Mouse (Mus musculus) ES-E14 (cell line): ENCODE results near the gene Pakap.

Experiments used
- HCFC1 ChIP-seq: IDR thresholded peaks from 2 replicates; pipeline ENCODE4 v1.6.1; 2012; ENCODE audit warnings: low read length, inconsistent platforms, borderline replicate concordance; ENCODE audit not compliant: insufficient read depth
- MAFK ChIP-seq: IDR thresholded peaks from 2 replicates; pipeline ENCODE4 v1.6.1; 2014; ENCODE audit warnings: mild to moderate bottlenecking, low read depth, low read length, inconsistent platforms; ENCODE audit not compliant: insufficient read depth
- ZNF384 ChIP-seq: IDR thresholded peaks from 2 replicates; pipeline ENCODE4 v1.6.1; 2012; ENCODE audit warnings: low read depth, low read length, inconsistent platforms

DNA sequence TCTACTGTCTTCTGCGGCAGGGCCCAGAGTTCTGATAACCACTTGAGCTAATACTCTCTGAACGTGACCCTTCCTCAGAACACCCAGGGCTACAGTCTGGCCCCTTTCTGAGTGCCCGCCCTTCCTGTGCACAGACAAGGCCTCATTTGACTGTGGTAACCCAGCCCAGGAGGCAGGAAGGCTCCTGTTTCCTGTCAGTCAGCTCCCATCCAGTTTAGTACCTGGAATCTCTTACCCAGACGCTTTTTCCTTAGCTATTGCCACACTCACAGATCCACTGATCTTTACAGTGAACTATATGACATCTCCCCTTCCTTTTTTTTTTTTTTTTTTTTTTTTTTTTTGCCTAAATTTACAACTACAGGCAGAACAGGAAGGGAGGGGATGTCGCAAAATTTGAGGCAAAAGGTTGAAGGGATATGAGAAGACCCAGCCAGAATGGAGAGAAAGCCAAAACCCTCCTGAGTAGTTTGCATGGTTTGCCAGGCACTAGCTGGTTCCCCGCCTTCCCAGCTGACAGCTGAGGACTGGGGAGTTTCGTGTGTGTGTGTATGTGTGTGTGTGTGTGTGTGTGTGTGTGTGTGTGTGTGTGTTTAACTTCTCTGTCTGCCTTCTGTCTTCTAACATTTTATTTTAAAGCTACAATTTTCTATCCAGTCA lies 245.1 kb downstream of the Pakap start:
- TF ChIP-seq MAFK = no peak
- no peak for TF ChIP-seq HCFC1
- TF ChIP-seq ZNF384 = no peak
